Mouse (Mus musculus) neural tube, embryonic 10.5 days (tissue): Measurements from ENCODE around the gene Dbp.

Source experiments
- DNase-seq: peaks from one replicate; pipeline ENCODE4 v3.0.0-alpha.2; 2017; ENCODE audit warnings: low spot score; ENCODE audit errors: extremely low spot score

Gene Dbp

GRCm38 (mm10) chr7:45693921-45694591, 10.8 kb upstream of the Dbp start, which contains the start of gene Sec1:
Gene Sec1 (minus strand): TSS chr7:45694402.
- DNase-seq, result no peak

- DNase-seq, result peak; percentile 70
Observed at GRCm38 (mm10) chr7:45695098-45695497, 9.8 kb upstream of the Dbp start.

GRCm38 (mm10) chr7:45697894-45698293, 7.0 kb upstream of the Dbp start:
- DNase-seq, result no peak

- no peak for DNase-seq
Observed at GRCm38 (mm10) chr7:45699523-45700141, 5.3 kb upstream of the Dbp start, which contains the start of gene Car11. Gene Car11 (plus strand): TSS chr7:45699843.

GRCm38 (mm10) chr7:45700301-45701015, 4.4 kb upstream of the Dbp start:
- peak; percentile 69 for DNase-seq

GRCm38 (mm10) chr7:45701072-45701471, 3.8 kb upstream of the Dbp start:
- no peak for DNase-seq

GRCm38 (mm10) chr7:45701607-45702006, 3.3 kb upstream of the Dbp start:
- no peak for DNase-seq

GRCm38 (mm10) chr7:45702316-45702715, 2.6 kb upstream of the Dbp start:
- DNase-seq, result no peak

GRCm38 (mm10) chr7:45702809-45703520, 1.9 kb upstream of the Dbp start:
- DNase-seq, result no peak

- DNase-seq, result no peak
Observed at GRCm38 (mm10) chr7:45703521-45704033, 1.3 kb upstream of the Dbp start.

GRCm38 (mm10) chr7:45704046-45704559, 785 bp upstream of the Dbp start:
- DNase-seq, result peak; percentile 70

GRCm38 (mm10) chr7:45705443-45705864, 566 bp downstream of the Dbp start:
- DNase-seq, result peak; percentile 69

- peak; percentile 72 for DNase-seq
Observed at GRCm38 (mm10) chr7:45705873-45706281, 989 bp downstream of the Dbp start.

- DNase-seq, result peak; percentile 84
Observed at GRCm38 (mm10) chr7:45706721-45707241, 1.9 kb downstream of the Dbp start.

GRCm38 (mm10) chr7:45707375-45707967, 2.6 kb downstream of the Dbp start:
- peak; percentile 88 for DNase-seq

- DNase-seq, result no peak
Observed at GRCm38 (mm10) chr7:45708221-45708761, 3.4 kb downstream of the Dbp start.

- DNase-seq, result no peak
Observed at GRCm38 (mm10) chr7:45709036-45709435, 4.1 kb downstream of the Dbp start.

- no peak for DNase-seq
Observed at GRCm38 (mm10) chr7:45709677-45710355, 4.9 kb downstream of the Dbp start.

- no peak for DNase-seq
Observed at GRCm38 (mm10) chr7:45710477-45711191, 5.7 kb downstream of the Dbp start.
